Mouse (Mus musculus): ENCODE measurements around the gene Taf15. TPM values are rescaled to one million over a fixed set of nuclear protein-coding genes. Genes with fewer than 3 reads are reported as not detected.

Taf15 gene
- polyA plus RNA-seq, 1 experiment: 6.1 TPM

DNA sequence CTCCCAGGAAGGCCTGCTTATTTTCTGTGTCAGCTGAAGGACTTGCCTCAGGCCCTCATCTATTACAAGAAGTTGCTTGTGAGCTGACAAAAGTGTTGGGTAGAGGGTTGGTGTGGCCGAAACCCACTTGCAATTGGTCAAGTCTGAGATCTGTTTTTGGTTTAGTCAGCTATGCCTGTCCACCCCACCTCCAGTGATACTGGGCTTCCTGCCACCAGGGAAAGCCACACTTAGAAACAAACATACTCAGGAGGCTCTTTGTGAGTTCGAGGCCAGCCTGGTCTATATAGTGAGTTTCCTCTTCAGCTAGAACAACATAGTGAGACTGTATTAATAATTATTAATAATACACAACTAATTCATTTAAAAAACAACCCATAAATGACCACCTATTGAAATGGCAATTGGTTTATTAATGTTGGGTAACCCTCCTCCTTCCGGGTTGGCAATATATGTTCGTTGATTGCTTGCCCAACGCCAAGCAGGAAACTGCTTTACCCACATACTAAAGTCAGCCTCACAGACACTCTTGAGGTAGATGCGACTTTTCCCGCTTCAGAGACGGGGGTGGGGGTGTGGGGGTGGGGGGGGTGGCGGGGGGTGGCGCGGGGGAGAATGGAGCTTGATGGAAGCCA is 33.3 kb upstream of the Taf15 start:
- 15% methylated on average over 11 of the region's 11 CpGs for WGBS
- TF ChIP-seq POLR2A (IDR thresholded peaks at IDR 0.05; ENCODE audit: low read depth, low read length) (no peak), CTCF (IDR thresholded peaks at IDR 0.05; ENCODE audit: extremely low read depth, insufficient read length, insufficient replicate concordance, low read depth, low read length) (no peak)
- H3K4me1 ChIP-seq (ENCODE audit: control insufficient read depth, insufficient read depth, insufficient read length, low read length): peaks cover 11% of the 10 kb centered on the region; the same call in 1 of the 2 replicates
- H3K27ac ChIP-seq (ENCODE audit: insufficient read depth, low read depth, low read length): no peak overlapping the region
- no peaks in the 10 kb centered on the region for H3K27me3 ChIP-seq (ENCODE audit: control insufficient read depth, insufficient read depth, low read length)
- no peaks in the 10 kb centered on the region for H3K36me3 ChIP-seq (ENCODE audit: control insufficient read depth, insufficient read depth, low read length)
- peak overlapping the region; percentile 79 for H3K4me3 ChIP-seq (ENCODE audit: low read depth, low read length)

DNA sequence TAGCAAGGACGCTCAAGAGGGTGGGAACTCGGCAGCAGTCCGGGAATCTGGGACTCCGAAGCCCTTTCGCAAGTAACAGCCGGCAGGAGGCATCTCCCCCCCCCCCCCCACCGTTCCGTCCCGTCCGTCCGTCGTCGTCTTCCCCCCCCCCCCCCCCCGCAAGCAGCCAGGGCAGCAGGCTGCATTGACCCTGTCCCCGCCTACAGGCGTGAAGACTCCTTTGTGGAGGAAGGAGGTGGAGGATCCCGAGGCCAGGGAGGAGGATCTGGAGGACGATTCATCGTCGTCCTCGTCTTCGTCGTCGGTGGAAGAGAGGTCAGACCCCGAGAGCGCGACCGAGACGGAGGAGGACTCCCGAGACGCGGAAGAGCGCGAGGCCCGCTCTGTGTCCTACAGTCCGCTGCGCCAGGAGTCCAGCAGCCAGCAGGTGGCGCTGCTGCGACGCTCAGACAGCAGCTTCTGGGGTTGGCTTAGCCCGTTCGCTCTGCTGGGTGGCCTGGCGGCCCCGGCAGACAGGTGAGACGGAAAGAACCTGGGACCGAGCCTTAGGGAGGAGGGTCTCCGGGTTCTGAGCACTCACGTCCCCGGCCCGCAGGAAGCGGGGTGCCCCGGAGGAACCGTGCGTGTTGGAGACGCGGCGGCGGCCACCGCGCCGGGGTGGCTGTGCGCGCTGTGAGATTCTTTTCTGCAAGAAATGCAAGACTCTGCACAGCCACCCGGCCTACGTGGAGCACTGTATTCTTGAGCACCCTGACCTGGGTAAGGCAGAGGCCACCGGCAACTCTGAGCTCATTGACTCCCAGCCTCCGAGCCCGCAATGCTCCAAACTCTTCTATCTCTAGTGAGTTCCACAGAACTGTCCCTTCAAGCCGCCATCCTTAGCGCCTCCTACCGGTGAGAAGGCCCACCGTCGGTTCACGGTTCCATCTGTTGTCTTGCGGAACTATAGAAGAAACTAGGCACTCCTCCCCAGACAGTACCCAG is 32.5 kb upstream of the Taf15 start:
- peaks cover 16% of the 10 kb centered on the region for H3K4me1 ChIP-seq (ENCODE audit: control insufficient read depth, insufficient read depth, insufficient read length, low read length)
- WGBS: under 1% methylated on average over 65 of the region's 75 CpGs
- TF ChIP-seq POLR2A (IDR thresholded peaks at IDR 0.05; ENCODE audit: low read depth, low read length) (peak; percentile 56), CTCF (IDR thresholded peaks at IDR 0.05; ENCODE audit: extremely low read depth, insufficient read length, insufficient replicate concordance, low read depth, low read length) (peak; percentile 92)
- peaks cover 3% of the 10 kb centered on the region; the same call in 1 of the 2 replicates for H3K27me3 ChIP-seq (ENCODE audit: control insufficient read depth, insufficient read depth, low read length)
- H3K36me3 ChIP-seq (ENCODE audit: control insufficient read depth, insufficient read depth, low read length): no peaks in the 10 kb centered on the region
- peak overlapping the region; percentile 79 for H3K4me3 ChIP-seq (ENCODE audit: low read depth, low read length)
- no peak overlapping the region for H3K27ac ChIP-seq (ENCODE audit: insufficient read depth, low read depth, low read length)

DNA sequence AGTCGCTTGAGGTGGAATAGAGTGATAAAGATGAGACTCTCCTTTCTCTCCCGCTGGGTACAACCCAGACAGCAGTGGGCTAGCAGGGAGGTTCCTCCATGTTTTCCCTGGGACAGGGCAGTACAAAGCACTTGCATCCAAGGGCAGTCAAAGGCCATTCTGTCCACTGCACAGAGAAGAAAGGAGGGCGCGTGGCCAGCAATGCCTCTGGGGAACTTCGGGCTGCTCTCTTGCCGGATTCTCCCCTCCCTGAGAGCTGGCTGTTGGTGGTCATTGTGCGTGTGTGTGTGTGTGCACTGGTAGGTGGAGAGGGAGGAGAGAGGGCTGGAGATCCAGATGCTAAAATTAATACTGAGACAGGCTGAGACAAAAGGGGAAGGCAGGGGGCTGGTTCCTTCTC is 31.7 kb upstream of the Taf15 start:
- TF ChIP-seq POLR2A (IDR thresholded peaks at IDR 0.05; ENCODE audit: low read depth, low read length): no peak
- TF ChIP-seq CTCF (IDR thresholded peaks at IDR 0.05; ENCODE audit: extremely low read depth, insufficient read length, insufficient replicate concordance, low read depth, low read length): no peak
- Histone ChIP-seq H3K27me3 (ENCODE audit: control insufficient read depth, insufficient read depth, low read length) (peaks cover 3% of the 10 kb centered on the region; the same call in 1 of the 2 replicates), H3K4me3 (ENCODE audit: low read depth, low read length) (no peak overlapping the region), H3K36me3 (ENCODE audit: control insufficient read depth, insufficient read depth, low read length) (no peaks in the 10 kb centered on the region), H3K4me1 (ENCODE audit: control insufficient read depth, insufficient read depth, insufficient read length, low read length) (peaks cover 16% of the 10 kb centered on the region), H3K27ac (ENCODE audit: insufficient read depth, low read depth, low read length) (no peak overlapping the region)
- WGBS: 50% methylated on average over 7 of the region's 7 CpGs

GRCm38 (mm10) chr11:83442596-83443267 is 30.2 kb upstream of the Taf15 start:
- Histone ChIP-seq H3K4me3 (ENCODE audit: low read depth, low read length) (peak overlapping the region; percentile 13; the same call in 1 of the 2 replicates), H3K36me3 (ENCODE audit: control insufficient read depth, insufficient read depth, low read length) (no peaks in the 10 kb centered on the region), H3K27ac (ENCODE audit: insufficient read depth, low read depth, low read length) (no peak overlapping the region), H3K27me3 (ENCODE audit: control insufficient read depth, insufficient read depth, low read length) (peaks cover 3% of the 10 kb centered on the region; the same call in 1 of the 2 replicates), H3K4me1 (ENCODE audit: control insufficient read depth, insufficient read depth, insufficient read length, low read length) (peaks cover 17% of the 10 kb centered on the region)
- 21% methylated on average over 29 of the region's 29 CpGs for WGBS
- TF ChIP-seq POLR2A (IDR thresholded peaks at IDR 0.05; ENCODE audit: low read depth, low read length) (no peak), CTCF (IDR thresholded peaks at IDR 0.05; ENCODE audit: extremely low read depth, insufficient read length, insufficient replicate concordance, low read depth, low read length) (peak; percentile 50; the same call in 1 of the 2 replicates)

DNA sequence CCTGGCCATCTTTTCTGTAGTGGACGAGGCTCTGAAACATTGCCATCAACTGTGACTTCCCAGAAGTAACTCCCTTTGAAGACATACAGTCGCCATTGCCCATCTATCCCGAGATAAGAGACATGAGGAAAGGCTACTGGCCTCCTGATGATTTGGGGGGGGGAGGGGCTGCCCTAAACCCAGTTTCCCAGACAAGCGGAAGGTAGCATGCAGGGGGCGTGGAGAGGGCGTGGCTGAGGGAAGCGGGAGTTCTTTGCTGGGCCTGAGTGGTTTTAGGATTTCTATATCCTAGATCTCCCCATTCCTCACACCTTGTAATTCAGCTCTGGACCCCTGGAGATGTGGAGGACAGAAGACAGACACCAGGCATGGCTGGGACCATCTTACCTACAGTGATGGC is 29.1 kb upstream of the Taf15 start:
- H3K36me3 ChIP-seq (ENCODE audit: control insufficient read depth, insufficient read depth, low read length): no peaks in the 10 kb centered on the region
- peaks cover 3% of the 10 kb centered on the region; the same call in 1 of the 2 replicates for H3K27me3 ChIP-seq (ENCODE audit: control insufficient read depth, insufficient read depth, low read length)
- no peak overlapping the region for H3K27ac ChIP-seq (ENCODE audit: insufficient read depth, low read depth, low read length)
- H3K4me1 ChIP-seq (ENCODE audit: control insufficient read depth, insufficient read depth, insufficient read length, low read length): peaks cover 20% of the 10 kb centered on the region
- TF ChIP-seq POLR2A (IDR thresholded peaks at IDR 0.05; ENCODE audit: low read depth, low read length): no peak
- TF ChIP-seq CTCF (IDR thresholded peaks at IDR 0.05; ENCODE audit: extremely low read depth, insufficient read length, insufficient replicate concordance, low read depth, low read length): no peak
- H3K4me3 ChIP-seq (ENCODE audit: low read depth, low read length): no peak overlapping the region
- WGBS: 10% methylated on average over 7 of the region's 7 CpGs

GRCm38 (mm10) chr11:83445001-83445400 is 27.9 kb upstream of the Taf15 start:
- Histone ChIP-seq H3K27me3 (ENCODE audit: control insufficient read depth, insufficient read depth, low read length) (peaks cover 3% of the 10 kb centered on the region; the same call in 1 of the 2 replicates), H3K4me1 (ENCODE audit: control insufficient read depth, insufficient read depth, insufficient read length, low read length) (peaks cover 20% of the 10 kb centered on the region), H3K27ac (ENCODE audit: insufficient read depth, low read depth, low read length) (no peak overlapping the region), H3K4me3 (ENCODE audit: low read depth, low read length) (peak overlapping the region; percentile 58), H3K36me3 (ENCODE audit: control insufficient read depth, insufficient read depth, low read length) (no peaks in the 10 kb centered on the region)
- WGBS: 23% methylated on average over 19 of the region's 19 CpGs
- TF ChIP-seq CTCF (IDR thresholded peaks at IDR 0.05; ENCODE audit: extremely low read depth, insufficient read length, insufficient replicate concordance, low read depth, low read length) (peak; percentile 17; the same call in 1 of the 2 replicates), POLR2A (IDR thresholded peaks at IDR 0.05; ENCODE audit: low read depth, low read length) (no peak)

Measured in small intestine, adult 2 months (tissue).